Mouse (Mus musculus) stomach, postnatal 0 days (tissue): ENCODE results near the gene Obp2a. TPM values are rescaled to one million over a fixed set of nuclear protein-coding genes. Genes with fewer than 3 reads are reported as not detected.
"Not testable (repeated sequence)": the region's sequence is repeated elsewhere in the genome, so short reads cannot be mapped to it uniquely, and the experiment has no call there.

ENCODE experiments used
- ATAC-seq: fragments of 200-750 bp; cut with Nextera tagmentation; 2 replicates; pipeline ENCODE4 v1.8.0; 2017; ENCODE audit not compliant: low FRiP score, low TSS enrichment
- DNase-seq: peaks from one replicate; pipeline ENCODE4 v3.0.0-alpha.2; 2016; ENCODE audit warnings: low spot score
- H3K27ac ChIP-seq: fragments of 300-500 bp; sonication (generic); replicated peaks from 2 replicates; pipeline ENCODE4 v1.5.1; 2014; ENCODE audit warnings: mild to moderate bottlenecking, control low read depth
- H3K27me3 ChIP-seq: fragments of 300-500 bp; sonication (generic); 2 replicates; pipeline ENCODE4 v1.6.1; 2014; ENCODE audit warnings: low read length; ENCODE audit not compliant: control insufficient read depth, insufficient read depth
- H3K36me3 ChIP-seq: fragments of 300-500 bp; sonication (generic); 2 replicates; pipeline ENCODE4 v1.6.1; 2014; ENCODE audit warnings: low read length, mixed read lengths; ENCODE audit not compliant: control insufficient read depth, insufficient read depth
- H3K4me1 ChIP-seq: fragments of 300-500 bp; sonication (generic); replicated peaks from 2 replicates; pipeline ENCODE4 v1.6.1; 2014; ENCODE audit warnings: antibody characterized with exemption; ENCODE audit not compliant: control insufficient read depth, insufficient read depth
- H3K4me2 ChIP-seq: fragments of 300-500 bp; sonication (generic); replicated peaks from 2 replicates; pipeline ENCODE4 v1.6.1; 2014; ENCODE audit warnings: low read depth, mild to moderate bottlenecking, control low read depth, moderate library complexity
- H3K4me3 ChIP-seq: fragments of 300-500 bp; sonication (generic); 2 replicates; pipeline ENCODE4 v1.5.1; 2014; ENCODE audit warnings: low read depth, low read length, control low read depth
- H3K9ac ChIP-seq: fragments of 300-500 bp; sonication (generic); 2 replicates; pipeline ENCODE4 v1.6.1; 2014; ENCODE audit warnings: mild to moderate bottlenecking, low read length, control low read depth, mixed read lengths
- H3K9me3 ChIP-seq: fragments of 300-500 bp; sonication (generic); 2 replicates; pipeline ENCODE4 v1.6.1; 2016; ENCODE audit warnings: low read length; ENCODE audit not compliant: control insufficient read depth
- CTCF ChIP-seq: IDR thresholded peaks from 2 replicates; pipeline ENCODE4 v1.5.1; 2016; ENCODE audit warnings: antibody characterized with exemption, low read depth, mild to moderate bottlenecking, moderate library complexity
- EP300 ChIP-seq: optimal IDR thresholded peaks from 2 replicates; pipeline ENCODE3; 2016; ENCODE audit warnings: antibody characterized with exemption
- WGBS: fragments of 180-500 bp; shearing (Covaris S2); extraction: QIAGEN DNeasy Blood & Tissue Kit; methylation state at CpG from one replicate; pipeline ENCODE4 v1.1.7; 2014; 5-methylcytosine and 5-hydroxymethylcytosine counted together
- polyA plus RNA-seq: library from polyadenylated mRNA; unstranded; fragments of >200 nt; fragmentation: Nextera tagmentation; extraction: Ambion mirVana; gene quantifications from 2 replicates; pipeline ENCODE4 v1.2.1, GENCODE M21; 2015

Gene Obp2a
- polyA plus RNA-seq, 1 experiment from 2014 or later = 0.39 TPM

DNA sequence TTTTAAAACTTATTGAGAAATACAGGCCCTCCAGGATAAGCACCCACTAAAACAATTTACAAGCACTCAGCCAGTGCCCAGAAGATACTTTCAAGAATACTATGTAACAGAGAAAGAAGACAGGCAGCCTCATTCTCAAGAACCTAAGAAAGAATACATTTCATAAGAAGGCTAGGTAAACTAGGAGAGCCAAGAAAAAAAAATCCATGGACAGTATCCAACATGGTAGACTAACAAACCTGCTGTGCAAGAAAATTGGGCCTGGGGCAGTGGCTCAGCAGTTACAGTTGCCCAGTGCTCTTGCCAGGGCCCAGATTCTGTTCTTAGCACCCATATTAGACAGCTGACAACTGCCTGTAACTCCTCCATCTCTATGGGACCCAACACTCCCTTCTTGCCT is 17.4 kb downstream of the Obp2a start:
- Histone ChIP-seq H3K9me3 (no peaks in the 10 kb centered on the region), H3K27ac (no peak overlapping the region), H3K4me3 (no peak overlapping the region), H3K36me3 (no peaks in the 10 kb centered on the region), H3K4me2 (no peak overlapping the region), H3K9ac (no peak overlapping the region), H3K27me3 (no peaks in the 10 kb centered on the region), H3K4me1 (no peaks in the 10 kb centered on the region)
- ATAC-seq = no peak
- TF ChIP-seq CTCF (no peak), EP300 (no peak)
- no peak for DNase-seq

DNA sequence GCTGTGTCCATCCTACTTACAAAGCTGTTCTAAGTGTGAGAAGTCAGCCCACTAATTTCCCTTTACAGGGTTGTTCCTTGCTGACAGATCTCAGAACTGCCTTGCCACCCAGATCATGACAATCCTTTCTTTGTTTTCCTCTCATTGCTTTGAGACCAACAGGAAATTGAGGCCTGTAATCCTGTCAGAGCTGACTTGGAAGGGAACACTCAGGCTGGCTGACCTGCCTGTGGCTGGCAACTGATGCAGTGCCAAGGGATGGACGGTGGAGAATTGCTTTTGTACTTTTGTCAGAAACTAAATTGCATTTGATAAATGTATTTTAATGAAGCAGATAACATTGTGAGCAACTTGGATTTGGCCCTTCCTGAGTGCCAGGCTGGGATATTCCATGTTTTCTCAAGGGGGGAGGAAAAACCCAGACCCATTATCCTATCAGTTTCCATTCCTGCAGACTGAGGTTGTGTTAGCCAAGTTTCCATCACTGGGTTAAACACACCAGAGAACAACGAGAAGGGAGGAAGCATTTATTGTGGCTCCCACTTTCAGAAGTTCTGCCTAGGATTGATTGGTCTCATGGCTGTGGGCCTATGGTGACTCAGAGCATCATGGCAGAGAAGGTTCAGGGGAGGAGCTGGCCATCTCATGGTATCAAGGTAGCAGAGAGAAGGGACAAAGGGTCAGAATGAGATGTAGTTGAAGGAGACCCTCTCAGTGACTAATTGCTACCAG is 33.5 kb downstream of the Obp2a start:
- no peak overlapping the region for H3K4me3 ChIP-seq
- WGBS = 37% methylated on average over 2 of the region's 2 CpGs
- H3K4me1 ChIP-seq = no peaks in the 10 kb centered on the region
- H3K27me3 ChIP-seq = no peaks in the 10 kb centered on the region
- H3K9ac ChIP-seq = no peak overlapping the region
- H3K9me3 ChIP-seq = no peaks in the 10 kb centered on the region; the same call in 1 of the 2 replicates
- H3K36me3 ChIP-seq = no peaks in the 10 kb centered on the region
- TF ChIP-seq EP300 (no peak), CTCF (no peak)
- H3K4me2 ChIP-seq = no peak overlapping the region
- no peak for ATAC-seq
- DNase-seq = no peak
- H3K27ac ChIP-seq = no peak overlapping the region

DNA sequence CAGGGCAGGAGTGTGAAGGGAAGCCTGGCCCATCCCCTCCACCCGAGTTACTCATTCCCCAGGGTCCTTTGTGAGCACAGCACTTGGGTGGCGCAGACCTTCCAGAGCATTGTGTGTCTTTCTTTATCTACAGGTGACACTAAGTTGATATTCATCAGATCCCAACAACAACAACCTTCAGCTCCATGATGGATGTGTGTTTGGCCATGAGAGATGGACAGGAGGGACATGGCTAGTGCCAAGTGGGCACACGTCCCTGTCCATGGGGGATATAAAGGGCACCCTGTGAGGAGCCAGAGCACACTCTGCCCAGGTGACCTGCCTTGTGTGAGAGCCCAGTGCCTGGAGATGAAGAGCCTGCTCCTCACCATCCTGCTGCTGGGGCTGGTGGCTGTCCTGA is 36.9 kb downstream of the Obp2a start, which contains the start of gene Obp2b:
Obp2b (plus strand) TSS at position 301 of the 400 bp plus-strand sequence.
- DNase-seq, H3K9ac ChIP-seq, H3K9me3 ChIP-seq, H3K4me3 ChIP-seq, ATAC-seq, H3K36me3 ChIP-seq, H3K27me3 ChIP-seq, H3K27ac ChIP-seq, H3K4me2 ChIP-seq, H3K4me1 ChIP-seq: not testable (repeated sequence)
- 48% methylated on average over 3 of the region's 3 CpGs for WGBS

DNA sequence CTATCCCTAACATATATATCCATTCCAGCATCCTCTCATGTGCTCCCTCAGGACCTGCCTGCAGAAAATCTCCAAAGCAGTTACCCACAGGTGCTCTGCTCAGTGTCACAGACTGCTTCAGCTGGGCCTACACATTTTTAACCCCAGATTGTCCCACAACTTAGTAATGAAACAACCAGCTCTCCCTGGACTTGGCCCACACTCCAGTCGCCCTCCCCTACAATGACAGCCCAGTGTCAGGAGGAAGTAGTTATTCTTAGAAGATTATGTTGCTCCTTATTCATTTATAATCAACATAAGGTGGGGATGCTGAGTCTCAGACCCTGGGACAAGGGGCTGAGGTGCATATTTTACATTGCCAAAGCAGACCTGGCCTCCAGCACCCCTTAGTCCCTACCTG is 41.8 kb downstream of the Obp2a start:
- Histone ChIP-seq H3K4me2 (no peak overlapping the region), H3K9me3 (no peaks in the 10 kb centered on the region), H3K36me3 (no peaks in the 10 kb centered on the region), H3K9ac (no peak overlapping the region), H3K27me3 (no peaks in the 10 kb centered on the region), H3K4me3 (no peak overlapping the region), H3K4me1 (no peaks in the 10 kb centered on the region), H3K27ac (no peak overlapping the region)
- 64% methylated on average over 1 of the region's 1 CpGs for WGBS
- ATAC-seq = no peak
- DNase-seq = no peak
- no peak for TF ChIP-seq CTCF
- TF ChIP-seq EP300 = no peak

Other genes starting within 250 kb of the Obp2a start
- 246 and 272 TPM in 2 replicates for gene Clic3, start 243.2 kb upstream of the Obp2a start, polyA plus RNA-seq
- 51.7 and 59.7 TPM in 2 replicates for gene Paxx, start 238.9 kb upstream of the Obp2a start, polyA plus RNA-seq
- 4.7 and 5.2 TPM in 2 replicates for gene Ptgds, start 230.0 kb upstream of the Obp2a start, polyA plus RNA-seq
- not detected in 2 replicates for gene Lcn12, start 206.1 kb upstream of the Obp2a start, polyA plus RNA-seq
- gene Fbxw5, start 199.3 kb upstream of the Obp2a start, polyA plus RNA-seq = 39.3 and 47.5 TPM in 2 replicates
- gene C8g, start 198.3 kb upstream of the Obp2a start, polyA plus RNA-seq = 2.8 and 3.8 TPM in 2 replicates
- gene Traf2, start 153.1 kb upstream of the Obp2a start, polyA plus RNA-seq = 15.9 and 16.0 TPM in 2 replicates
- gene Edf1, start 142.2 kb upstream of the Obp2a start, polyA plus RNA-seq = 351 and 372 TPM in 2 replicates
- 0.34 and 0.55 TPM in 2 replicates for gene Mamdc4, start 125.2 kb upstream of the Obp2a start, polyA plus RNA-seq
- 87.0 and 87.5 TPM in 2 replicates for gene Phpt1, start 124.8 kb upstream of the Obp2a start, polyA plus RNA-seq
- 0.29 and 0.52 TPM in 2 replicates for gene Ajm1, start 118.3 kb upstream of the Obp2a start, polyA plus RNA-seq
- 30.9 and 32.2 TPM in 2 replicates for gene Rabl6, start 91.5 kb upstream of the Obp2a start, polyA plus RNA-seq
- gene Ccdc183, start 82.4 kb upstream of the Obp2a start, polyA plus RNA-seq = 0.21 and 0.34 TPM in 2 replicates
- 32.4 and 33.3 TPM in 2 replicates for gene Tmem141, start 78.0 kb upstream of the Obp2a start, polyA plus RNA-seq
- 3.5 and 3.8 TPM in 2 replicates for gene Fcna, start 72.0 kb upstream of the Obp2a start, polyA plus RNA-seq
- 0.16 and 0.22 TPM in 2 replicates for gene Lcn8, start 46.9 kb upstream of the Obp2a start, polyA plus RNA-seq
- gene Lcn5, start 42.1 kb upstream of the Obp2a start, polyA plus RNA-seq = not detected in 2 replicates
- not detected in 2 replicates for gene Lcn6, start 23.3 kb upstream of the Obp2a start, polyA plus RNA-seq
- not detected in 2 replicates for gene Lcn10, start 17.3 kb upstream of the Obp2a start, polyA plus RNA-seq
- gene Bmyc, start 6.7 kb downstream of the Obp2a start, polyA plus RNA-seq = 53.9 and 55.6 TPM in 2 replicates
- not detected in 2 replicates for gene Obp2b, start 37.0 kb downstream of the Obp2a start, polyA plus RNA-seq
- gene Lcn3, start 65.5 kb downstream of the Obp2a start, polyA plus RNA-seq = not detected in 2 replicates
- gene Lcn11, start 77.0 kb downstream of the Obp2a start, polyA plus RNA-seq = not detected in 2 replicates
- gene Gm13539, start 82.2 kb downstream of the Obp2a start, polyA plus RNA-seq = 1.2 and 1.6 TPM in 2 replicates
- gene Glt6d1, start 115.8 kb downstream of the Obp2a start, polyA plus RNA-seq = not detected in 2 replicates
- gene Lcn9, start 123.1 kb downstream of the Obp2a start, polyA plus RNA-seq = not detected in 2 replicates
- 0.10 TPM in 1 of 2 replicates, not detected in the other for gene Sohlh1, start 147.2 kb downstream of the Obp2a start, polyA plus RNA-seq
- gene Kcnt1, start 163.7 kb downstream of the Obp2a start, polyA plus RNA-seq = 0.19 and 0.30 TPM in 2 replicates